Mouse (Mus musculus): ENCODE data around the gene Acbd4.

DNA sequence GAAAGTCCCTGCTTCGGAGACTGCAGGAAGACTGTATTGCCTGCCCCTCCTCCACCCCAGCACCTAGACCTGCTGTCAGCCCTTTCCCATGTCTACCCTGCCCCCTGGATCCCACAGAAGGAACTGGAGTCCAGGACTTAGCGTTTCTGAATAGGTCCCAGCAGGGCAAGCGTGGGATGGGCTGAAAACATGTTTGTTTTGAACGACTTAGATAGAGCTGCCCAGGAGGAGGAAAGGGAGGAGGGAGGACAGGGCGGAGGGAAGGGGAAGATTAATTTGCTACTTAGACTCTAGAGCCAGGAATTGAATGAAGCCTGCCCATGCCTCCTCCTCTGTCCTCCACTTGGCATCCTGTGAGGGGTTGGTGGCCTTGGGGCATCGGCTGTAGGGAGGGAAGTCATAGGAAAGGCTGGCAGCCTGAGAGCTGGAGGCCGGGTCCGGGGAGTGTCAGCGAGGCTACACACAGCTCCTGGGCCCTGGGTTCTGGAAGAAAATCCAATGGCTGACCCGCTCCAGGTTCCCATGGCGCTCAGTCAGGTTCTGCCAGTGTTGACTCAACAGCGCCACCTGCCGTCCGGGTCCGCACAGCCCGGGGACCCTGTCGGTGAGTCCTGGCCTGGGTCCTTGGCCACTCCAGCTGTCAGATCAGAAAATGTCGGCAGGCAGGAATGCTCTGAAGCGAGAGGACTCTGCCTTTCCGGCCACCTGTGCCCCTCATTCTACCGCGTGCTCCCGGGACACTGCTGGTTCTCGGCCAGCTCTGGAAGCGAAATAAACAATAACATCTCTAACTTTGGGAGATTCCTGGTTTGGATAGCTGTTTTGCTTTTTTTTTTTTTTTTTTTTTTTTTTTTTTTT is 57.4 kb downstream of the Acbd4 start:
- TF ChIP-seq CTCF (IDR thresholded peaks at IDR 0.05; ENCODE audit: extremely low read depth, insufficient read depth, insufficient read length, insufficient replicate concordance) (peak; percentile 100), POLR2A (IDR thresholded peaks at IDR 0.05; ENCODE audit: low read depth, low read length) (no peak)

Measured in spleen, adult 2 months (tissue).